Mouse (Mus musculus) heart, embryonic 11.5 days (tissue): ENCODE data around the gene Nek3. TPM values are rescaled to one million over a fixed set of nuclear protein-coding genes. Genes with fewer than 3 reads are reported as not detected.

Experiments
- ATAC-seq: fragments of 200-750 bp; cut with Nextera tagmentation; replicated peaks from 2 replicates; pipeline ENCODE4 v1.8.0; 2017; ENCODE audit warnings: moderate library complexity; ENCODE audit not compliant: insufficient number of reproducible peaks, low FRiP score, low TSS enrichment
- H3K27ac ChIP-seq: fragments of 300-500 bp; sonication (generic); 2 replicates; pipeline ENCODE4 v1.5.1; 2014; ENCODE audit warnings: mild to moderate bottlenecking, low read depth, low read length
- H3K27me3 ChIP-seq: fragments of 300-500 bp; sonication (generic); 2 replicates; pipeline ENCODE4 v1.6.1; 2014; ENCODE audit warnings: mild to moderate bottlenecking, low read length, mixed read lengths; ENCODE audit not compliant: control insufficient read depth, insufficient read depth
- H3K36me3 ChIP-seq: fragments of 300-500 bp; sonication (generic); 2 replicates; pipeline ENCODE4 v1.6.1; 2014; ENCODE audit warnings: mild to moderate bottlenecking, low read length, moderate library complexity, mixed read lengths; ENCODE audit not compliant: control insufficient read depth, insufficient read depth
- H3K4me1 ChIP-seq: fragments of 300-500 bp; sonication (generic); 2 replicates; pipeline ENCODE4 v1.6.1; 2014; ENCODE audit warnings: low read length; ENCODE audit not compliant: control insufficient read depth, insufficient read depth
- H3K4me2 ChIP-seq: fragments of 300-500 bp; sonication (generic); 2 replicates; pipeline ENCODE4 v1.6.1; 2014; ENCODE audit warnings: mild to moderate bottlenecking, moderate library complexity
- H3K4me3 ChIP-seq: fragments of 300-500 bp; sonication (generic); 2 replicates; pipeline ENCODE4 v1.5.1; 2014; ENCODE audit warnings: low read depth, low read length
- H3K9ac ChIP-seq: fragments of 300-500 bp; sonication (generic); 2 replicates; pipeline ENCODE4 v1.6.1; 2014; ENCODE audit warnings: mild to moderate bottlenecking, low read depth, low read length, moderate library complexity
- H3K9me3 ChIP-seq: fragments of 300-500 bp; sonication (generic); replicated peaks from 2 replicates; pipeline ENCODE4 v1.6.1; 2016; ENCODE audit warnings: low read length; ENCODE audit not compliant: control insufficient read depth
- WGBS: fragments of 180-500 bp; shearing (Covaris S2); extraction: QIAGEN DNeasy Blood & Tissue Kit; methylation state at CpG from one replicate; pipeline ENCODE4 v1.1.7; 2014; ENCODE audit not compliant: insufficient replicate concordance; 5-methylcytosine and 5-hydroxymethylcytosine counted together
- polyA plus RNA-seq: library from polyadenylated mRNA; unstranded; fragments of >200 nt; fragmentation: Nextera tagmentation; extraction: Ambion mirVana; gene quantifications from 2 replicates; pipeline ENCODE4 v1.2.1, GENCODE M21; 2014

Gene Nek3
- 5.8 and 7.8 TPM in 2 replicates for polyA plus RNA-seq

DNA sequence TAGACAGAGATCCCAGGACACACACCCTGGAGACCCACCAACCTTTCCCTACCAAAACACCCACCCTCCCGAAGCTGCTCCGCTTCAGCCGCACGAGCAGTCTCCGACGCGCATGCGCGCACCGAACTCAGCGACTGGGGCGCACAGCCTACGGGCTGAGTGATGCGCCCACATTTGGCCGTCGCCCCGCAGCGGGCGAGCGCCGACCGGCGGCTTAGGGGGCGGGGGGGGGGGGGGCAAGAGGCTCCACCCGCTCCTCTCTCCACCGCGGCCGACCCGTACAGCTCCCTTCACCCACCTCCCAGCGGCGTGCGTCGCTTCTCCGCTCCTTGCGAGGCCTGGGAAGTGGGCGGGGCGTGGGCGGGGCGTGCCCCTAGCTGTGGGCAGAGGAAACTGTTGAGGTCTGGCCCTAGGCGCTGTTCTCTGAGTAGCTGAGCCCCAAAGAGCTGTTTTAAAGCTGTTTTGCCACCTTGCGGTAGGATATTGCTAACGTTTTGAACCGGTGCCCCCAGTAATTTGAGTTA is at the start of gene Nek3:
Gene Nek3 (minus strand): TSS at position 356 of the 524 bp plus-strand sequence.
- Histone ChIP-seq H3K4me3 (peak within 1 kb of the TSS; percentile 55), H3K4me2 (peak within 1 kb of the TSS; percentile 68), H3K36me3 (peaks cover 9% of the 10 kb centered on the region; the same call in 1 of the 2 replicates), H3K9me3 (no peaks in the 10 kb centered on the region), H3K9ac (peak within 1 kb of the TSS; percentile 61), H3K27me3 (no peaks in the 10 kb centered on the region), H3K27ac (no peak within 1 kb of the TSS), H3K4me1 (no peaks in the 10 kb centered on the region; the same call in 1 of the 2 replicates)
- peak; percentile 99 for ATAC-seq
- under 1% methylated on average over 39 of the region's 43 CpGs for WGBS

DNA sequence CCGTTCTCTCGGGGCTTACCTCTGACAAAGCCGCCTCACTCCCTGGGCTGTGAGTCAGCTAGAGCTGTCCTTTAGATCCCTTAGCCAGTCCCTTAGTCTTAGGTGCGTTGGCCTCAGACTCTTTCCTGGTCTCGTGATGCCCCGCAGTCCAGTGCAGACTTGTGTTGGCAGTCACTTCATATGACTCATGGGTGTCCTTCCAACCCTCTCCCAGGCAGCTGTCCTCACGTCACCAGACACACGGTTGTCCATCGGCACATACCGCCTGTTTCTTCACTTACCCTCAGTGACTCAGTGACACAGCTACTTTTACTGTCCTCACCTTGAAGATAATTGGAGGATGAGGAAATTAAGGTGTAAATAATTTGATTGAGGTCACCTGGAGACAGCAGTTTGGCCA is 48.6 kb upstream of the Nek3 start:
- no peak overlapping the region for H3K9ac ChIP-seq
- no peaks in the 10 kb centered on the region for H3K27me3 ChIP-seq
- H3K4me2 ChIP-seq = no peak overlapping the region
- no peaks in the 10 kb centered on the region for H3K4me1 ChIP-seq
- peaks cover 13% of the 10 kb centered on the region for H3K36me3 ChIP-seq
- no peaks in the 10 kb centered on the region for H3K9me3 ChIP-seq
- ATAC-seq = no peak
- 91% methylated on average over 10 of the region's 10 CpGs for WGBS
- no peak overlapping the region for H3K27ac ChIP-seq
- no peak overlapping the region for H3K4me3 ChIP-seq

DNA sequence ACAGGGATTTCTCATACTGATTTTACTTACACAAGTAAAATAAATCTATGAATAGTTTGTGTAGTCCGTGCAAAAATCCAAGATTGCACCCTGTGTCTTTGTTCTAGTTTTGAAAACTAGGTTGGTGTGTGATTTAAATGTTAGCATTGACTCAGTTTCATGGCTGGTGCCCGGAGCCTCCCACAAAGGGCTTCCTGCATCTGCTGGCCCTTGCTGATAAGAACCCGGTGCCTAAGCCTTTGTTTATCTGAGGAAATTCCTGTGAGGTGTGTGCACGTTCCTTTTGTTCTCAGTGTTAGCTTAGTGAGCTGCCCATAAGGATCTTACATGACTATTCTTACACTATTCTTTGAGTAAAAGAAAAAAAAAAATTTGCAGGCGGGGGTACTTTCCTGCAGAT is 42.8 kb upstream of the Nek3 start:
- Histone ChIP-seq H3K27ac (peak overlapping the region; percentile 62), H3K36me3 (peaks cover 15% of the 10 kb centered on the region), H3K9me3 (no peaks in the 10 kb centered on the region), H3K4me3 (no peak overlapping the region), H3K9ac (peak overlapping the region; percentile 54), H3K4me1 (peaks cover 11% of the 10 kb centered on the region), H3K27me3 (no peaks in the 10 kb centered on the region), H3K4me2 (peak overlapping the region; percentile 14; the same call in 1 of the 2 replicates)
- WGBS = 15% methylated on average over 5 of the region's 5 CpGs
- ATAC-seq = peak; percentile 81

DNA sequence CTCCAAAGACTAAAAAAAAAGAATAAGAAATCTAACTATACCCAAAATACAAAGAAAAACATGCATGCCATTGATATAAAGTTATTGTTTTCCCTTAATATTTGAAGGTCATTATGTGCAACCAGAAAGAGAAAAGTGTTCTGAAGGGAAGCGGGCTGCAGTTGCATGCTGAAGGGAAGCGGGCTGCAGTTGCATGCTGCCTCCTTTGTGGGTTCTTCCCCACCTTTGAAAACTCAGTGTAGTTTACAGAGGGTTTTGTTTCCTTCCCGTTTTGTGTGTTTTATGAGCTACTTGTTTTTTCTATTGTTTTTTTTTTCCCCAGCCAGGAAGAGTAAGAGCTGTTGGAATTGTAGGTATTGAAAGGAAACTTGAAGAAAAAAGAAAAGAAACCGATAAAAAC is 41.3 kb upstream of the Nek3 start:
- no peak overlapping the region for H3K9ac ChIP-seq
- no peaks in the 10 kb centered on the region for H3K9me3 ChIP-seq
- peaks cover 11% of the 10 kb centered on the region for H3K4me1 ChIP-seq
- no peaks in the 10 kb centered on the region for H3K27me3 ChIP-seq
- no peak overlapping the region for H3K4me2 ChIP-seq
- WGBS = 65% methylated on average over 4 of the region's 4 CpGs
- no peak overlapping the region for H3K27ac ChIP-seq
- H3K4me3 ChIP-seq = no peak overlapping the region
- no peak for ATAC-seq
- H3K36me3 ChIP-seq = peaks cover 13% of the 10 kb centered on the region

DNA sequence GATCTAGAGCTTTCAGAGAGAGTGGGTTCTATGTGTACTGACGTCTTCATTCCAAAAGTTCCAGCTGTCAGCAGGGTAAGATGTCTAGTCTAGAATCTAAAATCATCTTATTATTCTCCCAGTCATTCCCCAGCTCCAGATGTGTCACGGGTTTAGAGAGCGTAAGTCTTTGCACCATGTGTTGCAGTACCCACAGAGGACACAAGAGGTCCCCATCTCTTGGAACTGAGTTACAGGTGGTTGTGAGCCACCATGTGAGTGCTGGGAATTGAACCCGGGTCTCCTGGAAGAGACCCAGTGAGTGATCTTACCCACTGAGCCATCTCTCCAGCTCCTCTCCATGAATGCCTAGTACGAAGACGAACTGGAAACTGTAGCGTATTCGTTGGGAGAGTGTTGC is 33.2 kb upstream of the Nek3 start:
- no peak overlapping the region for H3K4me3 ChIP-seq
- peaks cover 2% of the 10 kb centered on the region; the same call in 1 of the 2 replicates for H3K4me1 ChIP-seq
- peaks cover 2% of the 10 kb centered on the region; the same call in 1 of the 2 replicates for H3K9me3 ChIP-seq
- no peak overlapping the region for H3K27ac ChIP-seq
- H3K27me3 ChIP-seq = no peaks in the 10 kb centered on the region
- ATAC-seq = no peak
- H3K4me2 ChIP-seq = no peak overlapping the region
- 96% methylated on average over 8 of the region's 8 CpGs for WGBS
- H3K9ac ChIP-seq = no peak overlapping the region
- H3K36me3 ChIP-seq = peaks cover 10% of the 10 kb centered on the region

DNA sequence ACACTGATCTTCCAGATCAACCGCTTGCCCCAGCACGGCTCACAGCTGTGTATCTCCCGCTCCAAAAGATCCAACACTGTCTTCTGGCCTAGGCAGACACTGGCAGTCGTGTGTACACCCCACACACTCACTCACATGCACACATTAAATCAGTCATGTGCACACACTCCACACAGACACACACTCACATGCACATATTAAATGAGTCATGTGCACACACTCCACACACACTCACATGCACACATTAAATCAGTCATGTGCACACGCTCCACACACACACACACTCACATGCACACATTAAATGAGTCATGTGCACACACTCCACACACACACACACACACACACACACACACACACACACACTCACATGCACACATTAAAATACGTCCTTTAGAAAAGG is 31.7 kb upstream of the Nek3 start:
- Histone ChIP-seq H3K36me3 (peaks cover 10% of the 10 kb centered on the region), H3K27ac (no peak overlapping the region)
- WGBS = 91% methylated on average over 6 of the region's 6 CpGs

DNA sequence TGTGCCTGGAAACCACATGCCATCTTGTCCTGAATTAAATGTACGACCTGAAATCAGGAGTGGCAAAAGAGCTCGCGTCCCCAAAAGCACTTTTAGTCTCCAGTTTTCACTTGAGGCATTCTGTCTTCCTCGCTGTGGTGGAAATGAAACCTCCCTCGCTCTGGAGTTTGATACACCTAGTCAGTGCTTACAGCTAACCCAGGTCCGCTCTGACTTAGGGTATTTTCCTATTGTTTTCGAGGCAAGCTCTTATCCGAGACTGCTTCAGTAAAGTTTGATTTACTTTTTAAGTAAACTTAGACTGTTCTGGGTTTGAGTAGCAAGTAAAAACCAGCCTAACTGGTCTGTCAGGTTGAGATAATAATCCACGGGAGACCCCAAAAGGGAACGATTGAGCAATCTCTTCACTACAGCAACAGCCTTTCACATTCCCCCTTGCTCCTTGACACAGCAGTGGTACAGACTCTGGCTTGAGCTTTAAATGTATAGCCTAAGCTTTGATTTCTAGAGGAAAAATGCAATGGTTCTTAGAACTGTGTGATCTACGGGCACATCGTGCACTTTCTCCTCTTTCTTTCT is 27.3 kb upstream of the Nek3 start:
- peak overlapping the region; percentile 96 for H3K9ac ChIP-seq
- peak overlapping the region; percentile 85 for H3K4me2 ChIP-seq
- H3K9me3 ChIP-seq = no peaks in the 10 kb centered on the region
- peak overlapping the region; percentile 80 for H3K4me3 ChIP-seq
- 15% methylated on average over 12 of the region's 12 CpGs for WGBS
- no peaks in the 10 kb centered on the region for H3K36me3 ChIP-seq
- H3K27me3 ChIP-seq = no peaks in the 10 kb centered on the region
- H3K27ac ChIP-seq = peak overlapping the region; percentile 99
- no peak for ATAC-seq
- peaks cover 3% of the 10 kb centered on the region; the same call in 1 of the 2 replicates for H3K4me1 ChIP-seq

More for the DNA sequence above, 31.7 kb upstream of the Nek3 start:
- Histone ChIP-seq H3K9me3 (peaks cover 2% of the 10 kb centered on the region; the same call in 1 of the 2 replicates), H3K27me3 (no peaks in the 10 kb centered on the region), H3K9ac (no peak overlapping the region), H3K4me3 (no peak overlapping the region), H3K4me1 (peaks cover 3% of the 10 kb centered on the region; the same call in 1 of the 2 replicates), H3K4me2 (no peak overlapping the region)
- ATAC-seq = no peak

DNA sequence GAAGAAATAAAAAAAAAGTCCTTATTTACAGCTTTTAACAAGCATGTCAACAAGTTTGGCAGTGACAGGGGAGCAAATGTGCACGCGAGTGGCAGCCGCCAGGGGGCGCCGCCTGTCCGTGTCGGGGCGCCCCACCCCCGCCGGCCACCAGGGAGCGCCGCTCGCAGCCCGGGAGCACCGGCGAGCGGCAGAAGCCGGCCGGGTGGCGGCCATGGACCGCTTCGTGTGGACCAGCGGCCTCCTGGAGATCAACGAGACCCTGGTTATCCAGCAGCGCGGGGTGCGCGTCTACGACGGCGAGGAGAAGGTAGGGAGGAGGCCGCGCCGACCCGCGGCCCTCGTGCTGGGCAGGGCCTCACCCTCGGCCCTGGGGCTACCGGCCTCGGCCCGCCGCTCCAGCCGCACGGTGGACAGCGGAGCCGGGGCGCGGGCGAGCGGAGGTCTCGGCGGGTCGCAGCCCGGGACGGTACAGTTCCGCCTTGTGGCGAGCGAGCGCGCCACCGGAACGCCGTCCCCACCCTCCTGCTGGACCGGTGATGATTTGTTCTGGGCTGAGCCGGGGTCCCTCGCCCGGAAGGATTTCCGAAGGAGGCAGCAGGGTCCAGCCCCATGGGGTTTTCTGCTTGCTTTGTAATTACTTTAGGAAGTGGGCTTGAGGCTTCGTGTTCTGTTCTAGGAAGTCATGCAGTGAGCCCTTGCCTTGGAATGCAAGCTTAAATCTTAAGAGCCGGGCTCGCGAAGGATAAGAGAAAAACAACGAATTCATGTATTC is 26.6 kb upstream of the Nek3 start, which contains the start of gene Vps36:
Gene Vps36 (plus strand): TSS at position 150 of the 772 bp plus-strand sequence.
- H3K27me3 ChIP-seq = no peaks in the 10 kb centered on the region
- ATAC-seq = peak; percentile 93
- peak within 1 kb of the TSS; percentile 80 for H3K4me3 ChIP-seq
- under 1% methylated on average over 67 of the region's 73 CpGs for WGBS
- H3K4me2 ChIP-seq = peak within 1 kb of the TSS; percentile 85
- peak within 1 kb of the TSS; percentile 96 for H3K9ac ChIP-seq
- H3K36me3 ChIP-seq = no peaks in the 10 kb centered on the region
- H3K4me1 ChIP-seq = peaks cover 3% of the 10 kb centered on the region; the same call in 1 of the 2 replicates
- no peaks in the 10 kb centered on the region for H3K9me3 ChIP-seq
- peak within 1 kb of the TSS; percentile 99 for H3K27ac ChIP-seq
